Mouse (Mus musculus) kidney, adult 2 months (tissue): ENCODE measurements around the gene Polr2a.

ENCODE experiments used
- CTCF ChIP-seq: fragments of 200-500 bp; conservative IDR thresholded peaks from 2 replicates; pipeline ENCODE4 v1.5.1; 2011; ENCODE audit warnings: low read depth, mild to moderate bottlenecking, control low read depth, low read length, moderate library complexity, mixed read lengths; ENCODE audit not compliant: insufficient read depth, insufficient read length
- POLR2A ChIP-seq: fragments of 200-500 bp; IDR thresholded peaks from one replicate; pipeline ENCODE4 v1.6.1; 2011; ENCODE audit warnings: low read depth, low read length, control low read depth

DNA sequence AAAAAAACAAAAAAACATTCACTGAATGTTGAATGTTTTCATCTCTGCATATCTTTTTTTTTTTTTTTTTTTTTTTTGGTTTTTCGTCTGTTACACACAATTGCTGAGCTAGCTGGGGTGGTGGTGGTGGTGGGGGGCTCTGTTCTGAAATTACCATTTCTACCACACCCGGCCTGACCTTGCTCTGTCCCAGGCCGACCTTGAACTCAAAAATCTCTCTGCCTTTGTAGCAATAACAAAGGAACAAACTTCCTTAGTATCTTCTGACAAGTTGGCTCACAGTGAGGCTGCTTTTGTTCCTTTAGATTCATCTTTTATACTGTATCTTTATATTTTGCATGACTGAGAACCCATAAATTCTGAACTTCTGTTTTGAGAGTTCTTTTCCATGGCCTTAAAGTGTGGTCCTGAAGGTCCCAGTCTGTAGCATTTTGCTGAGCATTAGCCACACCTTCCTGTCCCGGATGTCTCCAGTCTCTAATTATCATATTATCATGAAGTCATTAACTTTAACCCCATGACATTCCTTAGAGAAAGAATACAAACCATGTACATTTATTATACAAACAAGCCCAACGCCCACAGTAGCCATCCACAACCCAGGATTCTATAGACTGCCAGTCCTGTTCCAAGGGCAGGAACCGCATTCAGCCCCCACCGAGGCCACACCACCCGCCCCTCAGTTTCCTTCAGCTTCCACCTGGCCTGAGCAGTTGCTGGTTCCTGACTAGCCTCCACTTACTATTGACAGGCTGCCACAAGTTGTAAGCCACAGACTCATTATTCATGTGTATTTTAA lies 54.4 kb downstream of the Polr2a start:
- TF ChIP-seq CTCF: no peak
- TF ChIP-seq POLR2A: no peak
